Mouse (Mus musculus) brain, embryonic 14.5 days (tissue): ENCODE measurements around the gene Aurkb.

Source experiments
- CTCF ChIP-seq: fragments of 200-500 bp; IDR thresholded peaks from 2 replicates; pipeline ENCODE4 v1.5.1; 2012; ENCODE audit warnings: inconsistent platforms, mild to moderate bottlenecking, moderate library complexity, borderline replicate concordance; ENCODE audit not compliant: insufficient read depth, insufficient read length; ENCODE audit errors: extremely low read depth
- POLR2A ChIP-seq: fragments of 200-500 bp; IDR thresholded peaks from 2 replicates; pipeline ENCODE4 v1.6.1; 2012; ENCODE audit warnings: mild to moderate bottlenecking, inconsistent platforms, borderline replicate concordance; ENCODE audit not compliant: poor library complexity, insufficient read depth, insufficient read length, severe bottlenecking; ENCODE audit errors: extremely low read depth

DNA sequence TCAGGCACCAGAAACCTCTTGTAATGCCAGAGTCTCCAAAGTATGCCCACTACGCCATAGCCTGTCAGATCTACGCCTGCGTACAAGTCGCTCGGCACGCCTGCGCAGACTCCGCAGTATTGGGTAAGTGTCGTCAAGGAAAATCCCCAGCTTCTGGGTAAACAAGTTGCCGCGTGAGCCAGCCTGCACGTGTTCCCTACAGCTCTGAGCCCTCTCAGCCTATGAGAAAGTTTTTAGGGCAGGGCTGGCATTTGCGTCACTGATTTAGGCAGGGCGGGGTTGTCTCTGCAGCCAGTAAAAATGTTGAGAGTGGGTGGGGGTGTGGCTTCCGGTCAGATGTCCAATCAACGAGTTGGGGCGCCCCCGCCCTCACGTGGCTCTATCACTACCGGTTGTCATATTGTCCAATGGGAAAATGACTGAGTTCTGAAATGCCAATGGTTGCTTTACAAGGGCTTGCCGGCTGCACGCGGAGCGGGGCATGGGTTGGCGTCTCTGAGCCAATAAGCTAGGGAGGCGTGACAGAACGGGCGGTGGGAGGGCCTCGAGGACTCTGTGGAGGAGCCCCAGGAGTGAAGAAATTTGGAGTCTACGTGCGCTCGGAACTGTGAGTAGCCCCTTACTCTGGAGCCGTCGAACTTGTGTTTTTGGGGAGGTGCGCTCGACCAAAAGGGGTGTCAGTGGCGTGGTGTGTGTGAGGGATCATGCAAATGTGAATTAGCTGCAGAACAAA is 49.4 kb downstream of the Aurkb start, which contains the start of gene Per1:
- TF ChIP-seq CTCF = no peak
- no peak for TF ChIP-seq POLR2A
